Mouse (Mus musculus) cerebellum, adult 8-10 months (tissue): ENCODE measurements around the gene Wscd2.
A peak's percentile ranks its signal among the peaks of the same experiment; 100 is the strongest.

Experiments
- DNase-seq: peaks from one replicate; pipeline ENCODE4 v3.0.0; 2022

Gene Wscd2

GRCm38 (mm10) chr5:113620130-113620716 lies 130.1 kb downstream of the Wscd2 start:
- DNase-seq: no peak

GRCm38 (mm10) chr5:113620999-113621398 lies 130.9 kb downstream of the Wscd2 start:
- no peak for DNase-seq

GRCm38 (mm10) chr5:113623052-113623451 lies 132.9 kb downstream of the Wscd2 start:
- DNase-seq: no peak

GRCm38 (mm10) chr5:113625068-113625467 lies 134.9 kb downstream of the Wscd2 start:
- DNase-seq: peak; percentile 56

- no peak for DNase-seq
Observed at GRCm38 (mm10) chr5:113626352-113626751, 136.2 kb downstream of the Wscd2 start.

GRCm38 (mm10) chr5:113626991-113627390 lies 136.9 kb downstream of the Wscd2 start:
- DNase-seq: no peak

GRCm38 (mm10) chr5:113627820-113628437 lies 137.8 kb downstream of the Wscd2 start:
- no peak for DNase-seq

GRCm38 (mm10) chr5:113629248-113629647 lies 139.1 kb downstream of the Wscd2 start:
- no peak for DNase-seq

- DNase-seq: no peak
Observed at GRCm38 (mm10) chr5:113630116-113630515, 140.0 kb downstream of the Wscd2 start.

- no peak for DNase-seq
Observed at GRCm38 (mm10) chr5:113633037-113633714, 143.0 kb downstream of the Wscd2 start.

GRCm38 (mm10) chr5:113634024-113634651 lies 144.0 kb downstream of the Wscd2 start:
- peak; percentile 61 for DNase-seq

- no peak for DNase-seq
Observed at GRCm38 (mm10) chr5:113634887-113635610, 144.9 kb downstream of the Wscd2 start.

GRCm38 (mm10) chr5:113635861-113636565 lies 145.9 kb downstream of the Wscd2 start:
- no peak for DNase-seq

GRCm38 (mm10) chr5:113637631-113638030 lies 147.5 kb downstream of the Wscd2 start:
- DNase-seq: no peak

- DNase-seq: no peak
Observed at GRCm38 (mm10) chr5:113638055-113638454, 147.9 kb downstream of the Wscd2 start.

GRCm38 (mm10) chr5:113639126-113639525 lies 149.0 kb downstream of the Wscd2 start:
- DNase-seq: no peak
